Mouse (Mus musculus) hindbrain, embryonic 13.5 days (tissue): ENCODE results near the gene Bspry. TPM values are rescaled to one million over a fixed set of nuclear protein-coding genes. Genes with fewer than 3 reads are reported as not detected.

ENCODE experiments used
- ATAC-seq: fragments of 200-750 bp; cut with Nextera tagmentation; 2 replicates; pipeline ENCODE4 v1.8.0; 2017; ENCODE audit warnings: moderate TSS enrichment; ENCODE audit not compliant: low FRiP score
- H3K27ac ChIP-seq: fragments of 300-500 bp; sonication (generic); 2 replicates; pipeline ENCODE4 v1.5.1; 2015; ENCODE audit warnings: inconsistent platforms, mild to moderate bottlenecking, moderate library complexity
- H3K27me3 ChIP-seq: fragments of 300-500 bp; sonication (generic); 2 replicates; pipeline ENCODE4 v1.6.1; 2015; ENCODE audit warnings: mild to moderate bottlenecking, inconsistent platforms
- H3K36me3 ChIP-seq: fragments of 300-500 bp; sonication (generic); 2 replicates; pipeline ENCODE4 v1.6.1; 2015; ENCODE audit warnings: mild to moderate bottlenecking, inconsistent platforms
- H3K4me1 ChIP-seq: fragments of 300-500 bp; sonication (generic); replicated peaks from 2 replicates; pipeline ENCODE4 v1.6.1; 2015; ENCODE audit warnings: inconsistent platforms
- H3K4me2 ChIP-seq: fragments of 300-500 bp; sonication (generic); 2 replicates; pipeline ENCODE4 v1.6.1; 2015; ENCODE audit warnings: inconsistent platforms, mild to moderate bottlenecking, moderate library complexity
- H3K4me3 ChIP-seq: fragments of 300-500 bp; sonication (generic); 2 replicates; pipeline ENCODE4 v1.5.1; 2015; ENCODE audit warnings: mild to moderate bottlenecking, inconsistent platforms
- H3K9ac ChIP-seq: fragments of 300-500 bp; sonication (generic); 2 replicates; pipeline ENCODE4 v1.6.1; 2015; ENCODE audit warnings: mild to moderate bottlenecking, inconsistent platforms
- H3K9me3 ChIP-seq: fragments of 300-500 bp; sonication (generic); 2 replicates; pipeline ENCODE4 v1.6.1; 2016; ENCODE audit warnings: inconsistent platforms
- WGBS: fragments of 180-500 bp; shearing (Covaris S2); methylation state at CpG from one replicate; pipeline ENCODE4 v1.1.7; 2015; 5-methylcytosine and 5-hydroxymethylcytosine counted together
- polyA plus RNA-seq: library from polyadenylated mRNA; unstranded; fragments of >200 nt; fragmentation: Nextera tagmentation; extraction: Ambion mirVana; gene quantifications from 2 replicates; pipeline ENCODE4 v1.2.1, GENCODE M21; 2015

Bspry gene
- polyA plus RNA-seq, 1 experiment from 2014 or later, result 0.95 TPM

DNA sequence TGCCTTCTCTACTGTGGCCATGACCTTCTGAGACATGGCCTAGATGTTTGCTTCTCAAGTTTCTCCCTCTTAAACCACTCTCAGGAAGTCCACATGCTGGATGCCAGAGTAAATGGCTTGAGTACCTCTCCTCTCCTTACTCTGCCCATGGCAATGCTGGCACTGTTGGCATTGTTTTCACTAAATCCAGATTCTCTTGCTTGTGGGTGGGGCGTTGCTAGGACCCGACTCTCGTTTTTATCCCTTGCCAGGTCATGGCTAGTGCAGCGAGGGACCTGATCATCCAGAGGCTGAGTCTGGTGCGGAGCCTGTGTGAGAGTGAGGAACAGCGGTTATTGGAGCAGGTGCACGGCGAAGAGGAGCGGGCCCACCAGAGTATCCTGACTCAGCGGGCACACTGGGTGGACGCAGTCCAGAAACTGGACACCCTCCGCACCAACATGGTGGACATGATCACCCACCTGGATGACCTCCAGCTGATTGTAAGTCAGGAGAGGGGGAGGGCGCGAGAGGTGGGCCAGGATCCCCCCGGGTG lies 6.4 kb downstream of the Bspry start:
- ATAC-seq, result no peak
- Histone ChIP-seq H3K4me1 (no peaks in the 10 kb centered on the region), H3K27ac (no peak overlapping the region), H3K9ac (no peak overlapping the region), H3K36me3 (no peaks in the 10 kb centered on the region), H3K9me3 (no peaks in the 10 kb centered on the region), H3K4me3 (no peak overlapping the region), H3K4me2 (no peak overlapping the region), H3K27me3 (peaks cover 14% of the 10 kb centered on the region)
- 93% methylated on average over 15 of the region's 15 CpGs for WGBS

DNA sequence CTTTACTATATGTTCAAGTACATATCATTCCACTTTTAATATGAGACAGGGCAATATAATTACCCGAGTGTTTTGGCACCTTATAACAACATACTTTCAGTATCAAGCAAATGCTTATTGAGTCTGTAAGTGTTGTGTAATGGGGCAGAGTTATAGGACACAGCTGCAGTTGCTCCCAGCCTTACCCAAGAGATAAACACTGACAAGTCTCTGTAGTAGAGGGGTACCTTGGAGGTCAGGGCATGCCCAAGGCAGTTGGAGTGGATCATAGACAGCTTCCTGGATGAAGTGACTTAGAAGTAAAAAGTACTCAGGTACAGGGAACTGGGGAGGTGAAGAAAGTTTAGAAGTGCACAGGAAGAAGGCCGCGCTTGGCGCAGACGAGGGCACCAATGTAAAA lies 7.3 kb downstream of the Bspry start:
- Histone ChIP-seq H3K27me3 (peaks cover 4% of the 10 kb centered on the region), H3K4me2 (no peak overlapping the region), H3K9ac (no peak overlapping the region), H3K4me3 (no peak overlapping the region), H3K4me1 (no peaks in the 10 kb centered on the region), H3K9me3 (no peaks in the 10 kb centered on the region), H3K27ac (no peak overlapping the region), H3K36me3 (no peaks in the 10 kb centered on the region)
- WGBS, result 96% methylated on average over 5 of the region's 5 CpGs
- ATAC-seq, result no peak

GRCm38 (mm10) chr4:62487914-62488313 lies 8.1 kb downstream of the Bspry start:
- ATAC-seq, result no peak
- no peaks in the 10 kb centered on the region for H3K36me3 ChIP-seq
- H3K9ac ChIP-seq, result no peak overlapping the region
- H3K4me1 ChIP-seq, result no peaks in the 10 kb centered on the region
- H3K9me3 ChIP-seq, result no peaks in the 10 kb centered on the region
- no peak overlapping the region for H3K27ac ChIP-seq
- H3K4me3 ChIP-seq, result no peak overlapping the region
- 98% methylated on average over 2 of the region's 2 CpGs for WGBS
- no peaks in the 10 kb centered on the region for H3K27me3 ChIP-seq
- H3K4me2 ChIP-seq, result no peak overlapping the region

DNA sequence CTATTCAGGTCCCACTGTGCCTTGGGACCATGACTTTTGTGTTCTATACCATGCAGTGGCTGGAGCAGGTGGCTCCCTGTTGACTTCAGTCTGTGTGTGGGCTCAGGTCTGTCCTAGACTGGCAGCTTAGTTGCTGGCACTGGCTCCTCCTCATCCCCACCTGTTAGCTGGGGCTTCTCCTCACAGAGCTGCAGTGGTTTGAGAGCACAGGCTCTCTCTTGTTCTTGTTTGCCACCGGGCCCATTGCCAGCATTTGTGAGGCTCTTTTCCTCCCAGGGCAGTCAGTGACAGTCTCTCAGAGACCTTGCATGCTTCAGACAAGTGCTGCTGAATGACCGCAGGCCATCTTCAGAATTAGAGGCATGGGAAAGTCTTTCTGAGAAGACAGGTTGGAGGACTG lies 12.8 kb downstream of the Bspry start:
- no peak overlapping the region for H3K9ac ChIP-seq
- H3K4me2 ChIP-seq, result no peak overlapping the region
- H3K27ac ChIP-seq, result no peak overlapping the region
- H3K4me3 ChIP-seq, result no peak overlapping the region
- no peaks in the 10 kb centered on the region for H3K27me3 ChIP-seq
- peaks cover 19% of the 10 kb centered on the region for H3K36me3 ChIP-seq
- no peak for ATAC-seq
- no peaks in the 10 kb centered on the region for H3K4me1 ChIP-seq
- WGBS, result 81% methylated on average over 2 of the region's 2 CpGs
- H3K9me3 ChIP-seq, result no peaks in the 10 kb centered on the region

DNA sequence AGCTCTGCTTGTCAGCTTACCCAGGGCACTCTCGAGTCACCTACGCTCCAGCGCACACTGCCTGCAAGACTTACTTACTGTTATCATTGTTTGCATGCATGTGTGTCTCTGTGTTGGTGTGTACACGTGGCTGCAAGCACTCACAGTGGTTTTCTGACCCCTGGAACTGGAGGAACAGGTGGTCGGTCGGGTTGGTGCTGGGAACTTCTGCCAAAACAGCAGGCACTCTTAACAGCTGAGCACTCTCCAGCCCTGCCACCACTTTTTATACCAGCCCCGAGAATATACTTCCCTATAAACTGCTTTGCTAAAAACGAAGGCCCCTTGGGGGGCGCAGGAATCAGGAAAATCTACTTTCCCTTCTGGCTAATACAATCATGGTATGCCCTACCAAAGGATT lies 14.4 kb downstream of the Bspry start:
- no peaks in the 10 kb centered on the region for H3K4me1 ChIP-seq
- H3K4me3 ChIP-seq, result no peak overlapping the region
- H3K27ac ChIP-seq, result no peak overlapping the region
- H3K4me2 ChIP-seq, result no peak overlapping the region
- no peak overlapping the region for H3K9ac ChIP-seq
- peaks cover 33% of the 10 kb centered on the region for H3K36me3 ChIP-seq
- H3K9me3 ChIP-seq, result no peaks in the 10 kb centered on the region
- no peak for ATAC-seq
- WGBS, result 72% methylated on average over 9 of the region's 9 CpGs
- H3K27me3 ChIP-seq, result no peaks in the 10 kb centered on the region

- 0 out of 2 replicates have a peak, but pooled peaks cover under 1% of the 10 kb centered on the region for H3K4me1 ChIP-seq
- ATAC-seq, result no peak
- WGBS, result 87% methylated on average over 8 of the region's 8 CpGs
These were observed 16.1 kb downstream of the Bspry start for GRCm38 (mm10) chr4:62495946-62496345.

GRCm38 (mm10) chr4:62496815-62497214 lies 17.0 kb downstream of the Bspry start:
- no peak overlapping the region for H3K27ac ChIP-seq
- no peak overlapping the region for H3K4me2 ChIP-seq
- no peak for ATAC-seq
- H3K27me3 ChIP-seq, result no peaks in the 10 kb centered on the region
- H3K36me3 ChIP-seq, result peaks cover 41% of the 10 kb centered on the region
- H3K9ac ChIP-seq, result no peak overlapping the region
- H3K4me1 ChIP-seq, result peaks cover 7% of the 10 kb centered on the region
- H3K9me3 ChIP-seq, result no peaks in the 10 kb centered on the region
- no peak overlapping the region for H3K4me3 ChIP-seq
- 80% methylated on average over 8 of the region's 8 CpGs for WGBS

More at GRCm38 (mm10) chr4:62495946-62496345, 16.1 kb downstream of the Bspry start:
- H3K27me3 ChIP-seq, result no peaks in the 10 kb centered on the region
- no peaks in the 10 kb centered on the region for H3K9me3 ChIP-seq
- H3K27ac ChIP-seq, result no peak overlapping the region
- no peak overlapping the region for H3K4me2 ChIP-seq
- H3K9ac ChIP-seq, result no peak overlapping the region
- peaks cover 41% of the 10 kb centered on the region for H3K36me3 ChIP-seq
- H3K4me3 ChIP-seq, result no peak overlapping the region

GRCm38 (mm10) chr4:62500799-62501198 lies 20.9 kb downstream of the Bspry start:
- Histone ChIP-seq H3K4me1 (peaks cover 11% of the 10 kb centered on the region), H3K4me2 (peak overlapping the region; percentile 67), H3K36me3 (peaks cover 41% of the 10 kb centered on the region), H3K9ac (no peak overlapping the region), H3K27me3 (no peaks in the 10 kb centered on the region), H3K4me3 (no peak overlapping the region), H3K27ac (no peak overlapping the region), H3K9me3 (no peaks in the 10 kb centered on the region)
- ATAC-seq, result no peak
- WGBS, result 94% methylated on average over 4 of the region's 4 CpGs

- H3K4me3 ChIP-seq, result peak overlapping the region; percentile 79
- WGBS, result 3% methylated on average over 7 of the region's 7 CpGs
- H3K27ac ChIP-seq, result peak overlapping the region; percentile 78
- no peaks in the 10 kb centered on the region for H3K9me3 ChIP-seq
- H3K27me3 ChIP-seq, result no peaks in the 10 kb centered on the region
- peak overlapping the region; percentile 67 for H3K4me2 ChIP-seq
- H3K36me3 ChIP-seq, result peaks cover 34% of the 10 kb centered on the region
- peaks cover 11% of the 10 kb centered on the region for H3K4me1 ChIP-seq
- H3K9ac ChIP-seq, result peak overlapping the region; percentile 86
- peak; percentile 31 for ATAC-seq
These were observed 21.7 kb downstream of the Bspry start for GRCm38 (mm10) chr4:62501534-62501933.

DNA sequence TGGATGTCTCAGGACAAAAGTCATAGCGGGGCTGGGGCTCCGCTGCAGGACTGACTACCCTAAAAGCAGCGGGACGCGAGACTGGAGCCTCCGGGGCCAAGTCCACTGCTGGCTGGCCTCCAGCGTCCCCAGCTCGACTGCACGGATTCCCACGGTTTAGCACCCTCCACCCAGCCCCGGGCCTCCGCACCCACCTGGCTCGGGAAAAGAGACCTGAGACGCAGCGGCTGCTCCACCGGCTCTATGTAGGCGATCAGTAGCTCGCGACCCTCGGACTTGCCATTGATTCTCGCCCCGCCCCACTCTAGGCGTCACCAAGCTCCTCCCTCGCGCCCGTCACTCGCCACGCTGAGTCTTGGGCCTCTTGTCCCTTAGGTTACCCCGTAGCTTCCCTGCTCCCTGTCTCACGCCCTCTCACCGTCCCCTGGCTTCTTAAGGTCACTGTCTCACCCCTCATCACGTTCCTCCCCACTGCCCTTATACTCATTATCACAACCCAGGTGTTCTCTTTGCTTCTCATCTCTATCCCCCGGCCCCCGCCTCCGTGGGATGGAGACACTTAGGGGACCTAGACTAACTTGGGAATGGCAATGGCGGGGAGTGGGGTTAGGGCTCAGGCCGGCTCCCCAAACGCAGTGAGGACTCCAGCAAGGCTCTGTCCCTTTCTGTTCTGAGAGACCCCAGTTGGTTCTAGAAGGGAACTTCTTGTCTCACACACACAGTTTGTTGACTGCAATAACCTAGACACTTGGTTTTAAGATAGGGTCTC lies 22.3 kb downstream of the Bspry start:
- H3K36me3 ChIP-seq, result peaks cover 28% of the 10 kb centered on the region
- H3K27ac ChIP-seq, result peak overlapping the region; percentile 78
- peak; percentile 95 for ATAC-seq
- H3K9ac ChIP-seq, result peak overlapping the region; percentile 86
- H3K4me2 ChIP-seq, result peak overlapping the region; percentile 67
- no peaks in the 10 kb centered on the region for H3K9me3 ChIP-seq
- peaks cover 11% of the 10 kb centered on the region for H3K4me1 ChIP-seq
- 2% methylated on average over 38 of the region's 38 CpGs for WGBS
- peak overlapping the region; percentile 79 for H3K4me3 ChIP-seq
- H3K27me3 ChIP-seq, result no peaks in the 10 kb centered on the region

- no peak overlapping the region for H3K4me2 ChIP-seq
- H3K27me3 ChIP-seq, result no peaks in the 10 kb centered on the region
- no peak overlapping the region for H3K4me3 ChIP-seq
- 77% methylated on average over 7 of the region's 7 CpGs for WGBS
- peaks cover 25% of the 10 kb centered on the region for H3K36me3 ChIP-seq
- no peak overlapping the region for H3K27ac ChIP-seq
- no peaks in the 10 kb centered on the region for H3K9me3 ChIP-seq
- ATAC-seq, result no peak
- H3K9ac ChIP-seq, result no peak overlapping the region
- peaks cover 11% of the 10 kb centered on the region for H3K4me1 ChIP-seq
These were observed 23.1 kb downstream of the Bspry start for GRCm38 (mm10) chr4:62502969-62503368.

- Histone ChIP-seq H3K4me1 (peaks cover 11% of the 10 kb centered on the region), H3K4me3 (peak within 1 kb of the TSS; percentile 79), H3K27me3 (no peaks in the 10 kb centered on the region), H3K9me3 (no peaks in the 10 kb centered on the region), H3K36me3 (peaks cover 26% of the 10 kb centered on the region), H3K9ac (peak within 1 kb of the TSS; percentile 86), H3K4me2 (peak within 1 kb of the TSS; percentile 67), H3K27ac (peak within 1 kb of the TSS; percentile 78)
- ATAC-seq, result no peak
- 89% methylated on average over 3 of the region's 3 CpGs for WGBS
These were observed 23.6 kb downstream of the Bspry start, which contains the start of gene Hdhd3 for GRCm38 (mm10) chr4:62503374-62503970. Gene Hdhd3, minus strand, starts transcription at chr4:62503467.
